Mouse (Mus musculus) testis, postnatal 10 days (tissue): ENCODE data around the gene Mup19.
"Not testable (repeated sequence)": the region's sequence is repeated elsewhere in the genome, so short reads cannot be mapped to it uniquely, and the experiment has no call there.

Experiments
- DNase-seq: peaks from one replicate; pipeline ENCODE4 v3.0.0; 2021; ENCODE audit warnings: low spot score

Gene Mup19

DNA sequence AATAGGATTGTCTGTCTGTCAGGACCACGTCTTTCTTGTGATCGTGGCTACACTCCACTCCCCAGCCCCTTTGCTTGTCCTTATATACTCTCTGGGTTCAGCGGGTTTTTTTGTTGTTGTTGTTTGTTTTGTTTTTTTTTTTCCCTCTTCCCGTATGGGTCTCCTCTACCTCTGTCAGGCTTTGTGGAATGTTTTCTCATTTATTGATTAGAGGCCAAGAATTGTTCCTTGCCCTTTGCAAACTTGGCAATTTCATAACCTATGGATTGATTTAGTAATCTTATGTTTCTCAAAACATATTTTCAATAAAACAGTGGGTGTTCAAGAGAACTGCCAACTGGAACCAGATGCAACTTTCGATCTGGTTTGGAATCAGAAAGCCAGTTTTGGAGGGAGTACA, at the start of gene Mup19:
Gene Mup19, minus strand, starts transcription at position 101 of the 400 bp plus-strand sequence.
- DNase-seq, result not testable (repeated sequence)

DNA sequence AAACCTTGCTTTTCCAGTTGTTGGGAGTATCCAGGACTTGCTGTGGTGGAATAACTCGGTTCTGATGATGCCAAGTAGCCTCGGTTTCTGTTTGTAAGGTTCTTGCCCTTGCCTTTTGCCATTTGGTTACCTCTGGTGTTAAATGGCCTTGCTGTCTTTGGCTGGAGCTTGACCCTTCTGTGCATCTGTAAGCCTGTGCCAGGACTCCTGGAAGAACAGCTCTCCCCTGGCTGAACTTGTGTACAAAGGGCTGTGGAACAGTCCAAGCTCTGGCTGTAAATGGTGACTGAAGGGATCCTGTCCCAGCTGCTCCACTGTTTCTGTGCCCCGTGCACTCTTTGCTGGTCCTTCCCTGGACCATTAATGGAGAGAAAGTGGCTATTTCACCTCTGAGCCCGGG, 47.1 kb upstream of the Mup19 start:
- no peak for DNase-seq

DNA sequence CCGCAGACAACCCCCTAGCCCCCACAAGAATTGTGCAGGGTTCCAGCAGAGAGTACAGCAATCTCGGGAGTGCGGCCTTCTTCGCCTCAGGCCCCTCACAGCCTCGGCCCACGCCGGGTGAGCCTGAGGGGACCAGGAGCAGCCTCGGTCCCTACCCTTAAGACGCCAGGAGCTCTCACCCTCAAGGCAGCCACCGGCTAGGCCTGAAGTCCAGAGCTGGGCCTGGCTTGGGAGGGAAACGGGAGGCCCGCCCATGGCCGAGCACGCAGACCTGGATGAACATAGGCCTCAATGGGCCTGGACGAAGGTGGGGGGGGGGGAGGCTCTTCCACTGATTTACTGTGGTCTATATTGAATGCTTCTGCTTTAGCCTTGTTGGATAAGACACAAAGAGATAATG, 41.1 kb upstream of the Mup19 start:
- no peak for DNase-seq

DNA sequence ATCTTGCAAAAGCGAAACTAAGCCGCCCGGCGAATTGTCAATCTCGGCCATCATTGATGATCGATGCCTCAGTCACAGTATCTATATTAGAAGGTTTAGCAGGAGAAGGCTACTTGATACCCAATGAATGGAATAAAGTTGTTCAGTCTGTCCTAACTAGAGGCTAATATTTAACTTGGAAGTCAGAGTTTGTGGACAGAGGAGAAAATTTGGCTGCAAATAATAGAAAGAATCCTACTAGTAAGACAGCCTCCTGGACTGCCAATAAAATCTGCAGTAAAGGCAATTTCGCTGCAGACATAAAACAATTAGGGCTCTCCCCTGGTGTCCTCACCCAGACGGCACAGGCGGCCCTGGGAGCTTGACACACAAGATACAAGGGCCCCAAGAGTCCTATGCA, 40.5 kb upstream of the Mup19 start:
- DNase-seq, result not testable (repeated sequence)

DNA sequence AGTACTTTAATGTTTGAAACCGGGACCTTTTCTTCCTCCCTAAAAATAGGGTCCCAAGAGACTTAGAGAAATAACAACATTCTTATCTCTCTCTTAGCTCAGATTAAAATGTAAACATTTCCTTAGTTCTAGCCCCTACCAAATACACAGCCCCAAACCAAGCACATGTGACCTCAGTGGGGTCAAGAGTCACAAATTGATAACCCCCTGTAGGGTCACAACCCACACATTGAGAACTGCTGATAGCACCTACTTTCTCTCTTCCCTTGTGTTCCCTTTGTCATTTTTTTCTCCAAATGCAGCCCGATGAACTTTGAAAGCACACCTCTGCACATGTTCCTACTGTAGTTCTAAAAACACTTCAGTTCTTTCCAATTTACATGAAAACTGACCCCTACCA, 33.5 kb upstream of the Mup19 start:
- DNase-seq, result no peak

DNA sequence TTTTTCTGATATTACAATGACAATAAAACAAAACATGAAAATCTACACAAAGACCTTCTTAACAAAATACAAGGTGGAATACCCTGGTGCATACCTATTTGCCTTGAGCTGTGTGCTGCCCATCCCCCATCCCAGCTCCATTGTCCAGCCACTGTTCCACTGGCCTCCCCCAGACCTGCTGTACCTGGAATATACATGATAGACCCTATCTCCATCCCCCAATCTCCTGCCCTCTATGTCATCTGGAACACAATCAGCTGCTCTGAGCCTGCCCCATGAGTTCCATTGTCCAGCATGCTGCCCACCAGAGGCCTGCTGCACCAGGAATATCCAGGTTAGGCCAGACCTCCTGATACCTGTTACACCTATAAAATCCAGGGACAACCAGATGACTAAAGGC, 31.4 kb upstream of the Mup19 start:
- DNase-seq, result no peak

DNA sequence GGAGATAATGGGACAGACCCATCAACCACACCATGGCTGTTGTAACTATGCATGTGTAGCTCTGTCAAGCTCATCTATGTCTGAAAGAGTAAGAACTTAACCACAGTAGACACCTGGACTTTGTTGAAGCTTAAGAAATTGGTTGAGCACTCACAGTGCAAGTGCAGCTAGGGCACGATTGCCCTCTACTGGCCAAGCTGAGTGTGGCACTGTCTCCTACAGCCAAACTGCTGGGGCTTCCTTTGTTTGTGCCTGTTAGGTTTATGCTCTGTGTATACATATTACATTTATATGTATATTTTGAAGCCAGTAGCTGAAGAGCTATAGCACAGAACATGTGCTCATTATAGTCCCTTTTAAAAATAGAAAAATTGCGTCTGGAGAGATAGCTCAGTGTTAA, 29.1 kb upstream of the Mup19 start:
- DNase-seq, result peak; percentile 55

DNA sequence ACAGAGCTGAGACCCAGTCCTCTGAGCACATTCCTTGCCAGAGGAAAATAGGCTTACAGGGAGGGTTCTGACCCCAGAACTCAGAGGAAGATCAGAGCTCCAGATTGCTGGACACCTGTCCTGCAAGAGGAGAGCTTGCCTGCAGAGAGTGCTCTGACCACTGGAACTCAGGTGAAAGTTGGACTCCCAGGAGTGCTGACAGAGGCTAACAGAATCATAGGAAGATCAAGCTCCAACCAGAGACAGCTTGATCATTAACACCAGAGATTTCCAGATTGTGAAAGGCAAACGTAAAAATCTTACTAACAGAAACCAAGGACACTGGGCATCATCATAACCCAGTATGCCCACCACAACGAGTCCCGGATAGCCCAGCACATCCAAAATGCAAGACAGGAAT, 26.9 kb upstream of the Mup19 start:
- DNase-seq, result not testable (repeated sequence)

DNA sequence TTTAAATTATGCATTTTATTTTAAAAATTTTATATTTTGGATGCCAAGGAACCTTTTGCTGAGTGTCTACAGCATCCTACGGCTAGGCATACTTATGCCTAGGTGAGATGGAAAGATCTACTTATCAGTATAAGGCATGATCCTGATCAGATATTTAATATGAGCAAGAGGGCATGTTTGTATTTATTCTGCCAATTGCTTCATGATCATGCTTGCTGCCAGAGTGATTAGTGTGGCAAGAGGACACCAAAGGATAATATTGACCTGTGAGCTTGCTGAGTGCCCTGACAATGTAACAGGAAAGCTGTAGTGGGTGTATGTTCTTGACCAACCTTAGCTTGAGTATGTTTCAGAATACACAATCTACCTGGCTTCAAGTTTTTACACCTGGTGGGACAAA, 7.6 kb upstream of the Mup19 start:
- not testable (repeated sequence) for DNase-seq

DNA sequence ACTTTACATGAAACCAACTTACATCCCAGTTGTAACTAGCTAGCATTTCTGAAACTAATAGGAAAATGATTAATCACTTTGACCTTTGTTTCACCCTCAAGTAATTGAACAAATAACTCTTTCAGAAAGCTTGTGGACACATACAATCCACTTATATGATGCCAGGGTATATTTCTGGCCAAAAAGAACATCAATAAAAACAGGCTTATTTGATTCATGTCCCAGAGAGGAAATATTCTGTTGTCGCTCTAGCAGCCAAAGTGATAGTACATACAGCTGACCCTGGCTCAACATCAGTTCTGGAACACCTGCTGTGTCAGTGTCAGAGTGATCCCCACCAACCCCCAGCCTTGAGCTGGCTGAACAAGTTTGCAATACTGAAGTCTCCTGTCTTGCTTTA, 2.2 kb upstream of the Mup19 start:
- DNase-seq, result not testable (repeated sequence)
